Mouse (Mus musculus) left cerebral cortex, postnatal 10 days (tissue): Measurements from ENCODE around the gene Etv5. TPM values are rescaled to one million over a fixed set of nuclear protein-coding genes. Genes with fewer than 3 reads are reported as not detected.
A peak's percentile ranks its signal among the peaks of the same experiment; 100 is the strongest.
"Not testable (repeated sequence)": the region's sequence is repeated elsewhere in the genome, so short reads cannot be mapped to it uniquely, and the experiment has no call there.

Source experiments
- DNase-seq, 2 experiments: peaks; one replicate each; pipeline ENCODE4 v3.0.0; 2021 to 2022; ENCODE audit warnings: low spot score in 2 of 2, mixed read lengths in 1 of 2; ENCODE audit errors: extremely low spot score in 1 of 2
- intact Hi-C: fragments of 180-260 bp; cut with DNase I; formaldehyde crosslinking; loops from one replicate; pipeline ENCODE4 v1.15.1; 2025
- total RNA-seq, 2 experiments: library from RNA; stranded (reverse); gene quantifications; 2 replicates each; pipeline ENCODE4 v1.2.3; 2021

The Etv5 gene
- total RNA-seq, 2 experiments from 2014 or later: 39.1 to 39.3 TPM

DNA sequence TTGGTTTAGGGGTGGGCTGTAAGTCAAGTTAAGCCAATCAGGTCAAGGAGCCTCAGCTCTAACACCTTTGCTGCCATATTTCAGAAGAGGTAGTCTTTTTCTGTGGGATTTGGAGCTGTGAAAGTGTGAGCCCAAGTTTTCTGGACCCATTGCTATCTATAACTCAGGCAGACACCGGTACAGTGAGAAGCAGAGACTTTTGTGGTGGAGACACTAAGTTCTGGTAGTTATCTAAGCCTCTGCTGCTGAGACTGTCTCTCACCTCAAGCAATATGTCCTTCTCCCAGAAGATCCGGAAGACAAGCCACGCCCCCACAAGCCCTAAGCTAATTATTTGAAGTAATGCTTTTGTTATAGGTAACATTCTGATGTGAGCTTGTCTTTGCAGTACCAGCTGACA is 73.9 kb downstream of the Etv5 start:
- intact Hi-C loops: no loop called here
- DNase-seq: no peak

DNA sequence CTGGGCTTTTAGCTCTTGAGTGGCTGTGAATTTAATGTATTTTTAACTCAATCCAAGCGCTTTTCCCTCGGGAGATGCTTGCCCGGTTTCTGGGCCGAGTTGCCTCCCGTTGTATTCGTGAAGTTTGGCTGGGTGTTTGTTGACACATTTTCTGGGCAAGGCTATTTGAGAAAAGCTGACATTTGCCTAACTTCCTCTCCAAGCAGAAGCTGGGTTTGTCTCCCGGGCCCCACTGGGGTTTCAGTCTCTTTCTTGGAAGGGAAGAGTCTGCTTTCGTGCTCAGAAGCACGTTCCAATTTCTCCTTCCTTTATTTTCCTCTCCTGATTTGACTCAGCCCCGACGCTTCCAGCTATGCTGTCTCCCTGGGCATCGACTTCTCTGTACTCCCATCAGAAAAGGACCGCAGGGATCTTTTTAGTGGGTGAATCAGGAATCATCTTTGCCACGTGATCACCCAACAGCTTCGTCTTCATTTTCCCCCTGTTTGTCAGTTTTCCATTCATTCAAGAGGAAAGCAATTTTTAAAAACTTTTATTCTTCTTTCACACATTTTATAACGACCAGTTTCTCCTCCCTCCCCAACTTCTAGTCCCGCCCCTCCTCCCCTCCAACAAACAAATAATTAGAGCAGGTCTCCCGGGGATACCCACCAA is 80.7 kb downstream of the Etv5 start:
- intact Hi-C loops: no loop called here

DNA sequence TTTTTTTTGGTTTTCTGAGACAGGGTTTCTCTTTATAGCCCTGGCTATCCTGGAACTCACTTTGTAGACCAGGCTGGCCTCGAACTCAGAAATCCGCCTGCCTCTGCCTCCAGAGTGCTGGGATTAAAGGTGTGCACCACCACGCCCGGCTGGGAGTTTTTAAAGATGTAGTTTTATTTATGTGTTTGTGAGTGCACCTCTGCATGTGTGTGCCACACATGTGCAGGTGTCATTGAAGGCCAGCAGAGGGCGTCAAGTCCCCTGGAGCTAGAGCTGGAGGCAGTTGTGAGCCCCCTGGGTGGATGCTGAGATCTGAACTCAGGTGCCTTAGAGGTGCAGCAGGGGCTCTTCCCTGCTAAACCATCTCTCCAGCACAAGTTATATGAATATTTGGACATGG is 85.3 kb downstream of the Etv5 start:
- DNase-seq, intact Hi-C loops: not testable (repeated sequence)

More for the DNA sequence above, 80.7 kb downstream of the Etv5 start:
- DNase-seq: peak; percentile 45 to 48

DNA sequence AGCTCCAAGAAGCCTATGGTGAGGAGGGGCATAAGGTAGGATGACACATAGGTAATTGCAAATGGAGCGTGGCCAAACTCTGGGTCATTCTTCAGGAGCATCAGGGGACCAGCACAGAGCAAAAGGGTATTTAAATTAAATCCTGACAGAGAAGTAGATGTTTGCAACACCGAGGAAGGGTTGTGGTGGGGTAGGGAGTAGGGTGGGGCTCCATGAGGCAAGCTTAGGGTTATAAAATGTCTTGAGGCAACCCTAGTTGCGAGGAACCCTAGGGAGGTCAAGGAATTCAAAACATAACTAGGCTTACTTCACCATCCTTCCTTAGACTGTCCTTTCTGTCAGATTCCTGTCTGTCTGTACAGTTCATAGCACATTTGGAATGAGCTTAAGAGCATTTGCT is 85.9 kb downstream of the Etv5 start:
- DNase-seq: no peak
- intact Hi-C loops: no loop called here

DNA sequence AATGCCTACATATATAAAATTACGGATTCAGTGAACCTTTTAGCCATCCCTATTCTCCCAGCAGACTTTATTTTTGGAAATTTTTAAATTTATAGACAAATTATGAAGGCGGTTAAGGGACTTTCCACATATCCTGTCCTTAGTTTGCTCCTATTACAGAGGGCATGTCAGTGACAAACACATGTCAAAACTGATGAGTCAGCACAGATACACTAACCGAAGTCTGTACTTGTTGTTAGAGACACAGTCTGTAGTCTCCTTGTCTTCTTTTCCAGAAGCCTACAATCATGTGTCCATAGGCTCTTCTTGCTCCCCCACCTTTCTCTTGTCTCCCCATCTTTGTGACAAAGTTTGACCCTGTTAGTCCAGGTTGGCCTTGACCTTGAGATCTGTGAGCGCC is 88.3 kb downstream of the Etv5 start:
- intact Hi-C loops: no loop called here
- no peak for DNase-seq

DNA sequence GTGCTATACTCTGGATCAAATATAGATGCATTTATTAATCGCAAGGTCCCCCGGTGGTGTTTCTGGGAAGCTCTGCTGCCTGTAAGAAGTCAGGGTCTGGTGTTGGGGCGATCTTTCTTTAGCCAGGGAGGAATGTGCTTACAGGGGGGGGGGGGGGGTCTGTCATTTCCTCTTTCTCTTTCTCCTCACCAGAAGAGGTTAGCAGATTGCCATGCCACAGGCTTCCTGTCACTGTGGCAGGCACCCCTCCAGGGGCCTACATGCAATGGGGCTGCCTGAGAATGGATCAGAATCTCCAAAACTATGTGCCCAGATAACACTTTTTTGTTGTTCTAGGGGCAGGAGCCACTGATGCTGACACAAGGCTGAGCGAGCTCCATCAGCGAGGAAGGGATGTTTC is 89.7 kb downstream of the Etv5 start:
- DNase-seq: peak in 1 of 2 experiments; percentile 22
- intact Hi-C loops: no loop called here

DNA sequence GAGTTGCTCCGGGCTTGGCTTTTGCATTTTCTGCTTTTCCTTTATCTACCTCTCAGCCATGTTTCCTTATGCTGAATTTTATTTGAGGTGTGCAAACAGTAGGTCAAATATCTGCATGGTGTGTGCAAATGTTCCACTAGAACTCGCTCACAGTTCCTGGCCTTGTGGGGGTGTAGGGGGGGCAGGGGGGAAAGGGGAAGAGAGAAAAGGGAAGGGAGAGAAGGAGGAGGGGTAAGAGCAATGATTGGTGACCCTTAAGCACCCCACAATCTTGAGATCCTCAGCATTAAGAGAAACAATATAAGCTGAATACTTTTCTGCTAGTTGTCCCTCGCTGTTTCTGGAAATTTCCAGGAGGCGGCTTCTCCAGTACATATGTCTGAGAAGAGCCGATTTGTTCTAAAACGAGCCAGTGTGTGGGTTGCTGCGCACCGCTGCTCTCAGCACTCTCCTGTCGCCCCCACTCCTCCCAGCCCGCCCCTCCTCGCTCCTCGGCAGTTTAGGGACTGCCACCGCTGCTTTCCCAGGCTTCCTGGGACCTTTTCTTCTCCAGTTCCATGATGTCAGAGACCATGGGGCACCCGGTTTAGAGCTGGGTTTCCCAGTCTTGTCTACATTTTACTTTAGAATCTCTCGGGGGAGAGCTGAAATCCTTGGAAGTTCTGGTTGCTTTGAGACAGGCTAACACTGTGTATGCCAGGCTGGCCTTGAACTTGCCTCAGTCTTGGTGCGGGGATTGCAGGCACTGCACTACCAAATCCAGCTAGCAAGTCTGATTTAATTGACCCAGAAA is 90.8 kb downstream of the Etv5 start:
- DNase-seq: peak; percentile 58 to 62
- intact Hi-C loops: no loop called here

DNA sequence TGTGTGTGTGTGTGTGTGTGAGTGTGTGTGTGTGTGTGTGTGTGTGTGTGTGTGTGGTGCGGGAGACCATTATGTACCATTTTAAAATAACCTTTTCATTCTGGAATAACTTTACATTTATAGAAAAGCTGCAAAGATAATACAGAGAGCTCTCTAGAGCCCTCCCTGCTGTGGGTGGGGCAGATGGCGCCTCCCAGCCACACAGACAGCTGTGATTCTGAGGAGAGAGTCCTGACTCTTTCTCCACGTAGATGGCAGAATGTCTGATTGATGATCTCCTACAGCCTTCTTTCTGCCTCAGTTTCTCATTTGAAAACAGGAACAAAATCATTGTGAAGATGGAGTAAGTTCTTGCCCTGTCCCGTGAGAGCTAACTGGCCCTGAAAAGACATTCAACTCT is 91.5 kb downstream of the Etv5 start:
- no peak for DNase-seq
- intact Hi-C loops: no loop called here

DNA sequence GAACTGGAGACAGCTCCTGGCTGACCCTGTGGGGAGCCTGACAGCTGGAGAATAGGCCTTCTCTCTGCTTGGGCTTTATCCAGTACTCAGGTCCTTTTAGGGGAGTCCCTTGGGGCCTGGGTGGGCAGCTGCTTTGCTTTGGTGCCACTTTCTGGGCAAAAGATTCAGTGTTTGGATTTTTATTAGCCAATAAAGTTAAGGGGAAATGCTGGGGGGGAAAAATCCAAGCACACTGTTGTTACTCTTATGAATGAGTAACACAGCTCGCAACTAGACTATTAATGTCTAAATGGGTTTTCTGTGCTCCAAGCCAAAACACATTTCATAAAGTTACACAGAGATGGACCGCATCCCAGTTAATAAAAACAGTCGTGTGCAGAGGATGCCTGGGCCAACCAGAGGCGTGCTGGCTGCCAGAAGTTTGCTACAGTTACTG is 98.3 kb downstream of the Etv5 start:
- intact Hi-C loops: no loop called here
- DNase-seq: peak in 1 of 2 experiments; percentile 13

DNA sequence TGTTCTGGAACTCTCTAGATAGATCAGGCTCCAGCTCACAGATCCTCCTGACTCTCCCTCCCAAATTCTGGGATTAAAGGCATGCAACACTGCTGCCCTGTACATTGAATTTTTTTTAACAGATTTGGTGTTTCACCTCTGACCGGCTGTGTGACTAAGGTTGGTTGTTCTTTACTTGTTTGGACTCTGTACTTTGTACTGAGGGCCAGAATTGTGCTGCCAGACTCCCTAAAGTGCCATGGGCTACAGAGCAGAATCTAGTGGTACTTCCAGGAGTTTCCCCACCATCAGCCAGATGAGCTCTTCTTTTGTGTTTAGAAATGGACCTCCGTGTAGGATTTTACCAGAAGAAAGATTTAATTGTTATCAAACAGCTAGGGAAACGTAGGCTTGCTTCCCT is 103.7 kb downstream of the Etv5 start:
- DNase-seq: no peak
- intact Hi-C loops: no loop called here

Other genes starting within 250 kb of the Etv5 start
- 10 to 100 TPM; 87.1 to 92.8 TPM for gene Tra2b, start 173.7 kb downstream of the Etv5 start, total RNA-seq
- gene Dgkg, start 217.5 kb upstream of the Etv5 start, total RNA-seq: 10 to 100 TPM; 32.2 to 37.8 TPM